In the genomic region with DNA sequence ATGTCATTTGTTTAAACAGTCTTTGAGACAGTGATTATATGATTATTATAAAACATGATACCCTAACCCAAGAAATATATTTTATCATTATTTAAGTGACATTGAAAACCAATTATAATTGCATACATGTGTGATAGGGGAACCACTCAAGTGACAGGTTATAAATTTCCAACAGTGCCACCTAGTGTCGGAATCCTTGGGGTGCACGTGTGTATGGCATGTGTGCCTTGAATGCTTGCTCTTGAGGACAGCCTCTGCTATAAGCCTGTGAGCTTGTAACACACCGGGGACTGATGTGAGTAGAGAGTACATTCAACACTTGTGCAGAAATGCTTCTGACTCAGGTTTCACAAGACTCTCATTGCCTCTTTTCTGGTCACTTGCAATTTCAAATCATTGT, we compare ENCODE assay signal across 9 mouse cellular contexts.
A peak's percentile ranks its signal among the peaks of the same experiment; 100 is the strongest.
DNase-seq lines count a peak whose midpoint lies in the region; ATAC-seq and TF ChIP-seq lines count a peak whose summit lies in the region.
"Had no signal": no experiment of that assay in that cellular context is flagged by ENCODE, and none has a peak within 500 bp of the region (broad histone marks: within the 10 kb centered on the region; RNA-seq: fewer than 3 reads in every experiment).

No protein-coding gene starts in this region.

- H3K27me3 ChIP-seq in kidney, postnatal 0 days (ENCODE audit: insufficient read depth, low read length), result no peaks in the 10 kb centered on the region
- H3K27me3 ChIP-seq in limb, embryonic 13.5 days, result no peaks in the 10 kb centered on the region
- H3K27me3 ChIP-seq in midbrain, postnatal 0 days (ENCODE audit: insufficient read depth, low read length), result no peaks in the 10 kb centered on the region

- no peaks in the 10 kb centered on the region for H3K9me3 ChIP-seq in kidney, postnatal 0 days (replicated peaks; ENCODE audit: low read length)
- H3K9me3 ChIP-seq in limb, embryonic 13.5 days, result no peaks in the 10 kb centered on the region
- H3K9me3 ChIP-seq in midbrain, postnatal 0 days (ENCODE audit: low read length), result no peaks in the 10 kb centered on the region

- WGBS in kidney, postnatal 0 days, result 27% methylated on average over 3 of the region's 3 CpGs
- WGBS in limb, embryonic 13.5 days, result 18% methylated on average over 3 of the region's 3 CpGs
- WGBS in midbrain, postnatal 0 days, result 18% methylated on average over 3 of the region's 3 CpGs

- H3K27ac ChIP-seq in kidney, postnatal 0 days, result no peak overlapping the region
- no peak overlapping the region for H3K27ac ChIP-seq in limb, embryonic 13.5 days
- H3K27ac ChIP-seq in midbrain, postnatal 0 days (ENCODE audit: low read depth, low read length), result no peak overlapping the region

- peak; percentile 74 for TF ChIP-seq CTCF in kidney, postnatal 0 days (IDR thresholded peaks at IDR 0.05; ENCODE audit: low read depth)
- peak; percentile 66 for TF ChIP-seq CTCF in midbrain, postnatal 0 days (IDR thresholded peaks at IDR 0.05)

- peak; percentile 19 to 21 for DNase-seq in urinary bladder, adult 18-20 months (ENCODE audit: low spot score in 2 of 2)
- no peak for DNase-seq in urinary bladder, postnatal 4 days (ENCODE audit: low spot score in 2 of 2)
- DNase-seq in cerebellum, adult 9-10 months, result peak; percentile 17
- DNase-seq in frontal cortex, postnatal 10 days (ENCODE audit: low spot score in 2 of 2), result peak; percentile 8 to 31
- DNase-seq in kidney, postnatal 0 days (ENCODE audit: low spot score), result peak; percentile 44
- DNase-seq in midbrain, postnatal 0 days (ENCODE audit: low spot score), result peak; percentile 63
- DNase-seq in thymus, postnatal 0 days (ENCODE audit: low spot score), result peak; percentile 46

- H3K9ac ChIP-seq in kidney, postnatal 0 days (ENCODE audit: low read depth, low read length), result no peak overlapping the region
- no peak overlapping the region for H3K9ac ChIP-seq in limb, embryonic 13.5 days
- no peak overlapping the region for H3K9ac ChIP-seq in midbrain, postnatal 0 days (replicated peaks; ENCODE audit: low read length, poor library complexity, severe bottlenecking)

- no peaks in the 10 kb centered on the region for H3K4me1 ChIP-seq in kidney, postnatal 0 days (replicated peaks; ENCODE audit: insufficient read depth, low read length)
- 0 out of 2 replicates have a peak, but pooled peaks cover 3% of the 10 kb centered on the region for H3K4me1 ChIP-seq in limb, embryonic 13.5 days
- H3K4me1 ChIP-seq in midbrain, postnatal 0 days (ENCODE audit: insufficient read depth, low read length), result no peaks in the 10 kb centered on the region

- H3K36me3 ChIP-seq in kidney, postnatal 0 days (ENCODE audit: insufficient read depth, low read length), result no peaks in the 10 kb centered on the region
- H3K36me3 ChIP-seq in limb, embryonic 13.5 days, result no peaks in the 10 kb centered on the region
- no peaks in the 10 kb centered on the region for H3K36me3 ChIP-seq in midbrain, postnatal 0 days (ENCODE audit: insufficient read depth, low read length)

- H3K4me3 ChIP-seq in kidney, postnatal 0 days (replicated peaks; ENCODE audit: low read depth, low read length), result no peak overlapping the region
- no peak overlapping the region for H3K4me3 ChIP-seq in limb, embryonic 13.5 days
- H3K4me3 ChIP-seq in midbrain, postnatal 0 days (ENCODE audit: low read depth, low read length), result no peak overlapping the region
- H3K4me3 ChIP-seq: erythroblast, embryonic 14.5 days had no signal

- no peak overlapping the region for H3K4me2 ChIP-seq in kidney, postnatal 0 days (ENCODE audit: low read length)
- H3K4me2 ChIP-seq in limb, embryonic 13.5 days (replicated peaks), result no peak overlapping the region
- no peak overlapping the region for H3K4me2 ChIP-seq in midbrain, postnatal 0 days (ENCODE audit: low read depth, low read length, poor library complexity, severe bottlenecking)

- peak; percentile 61; the same call in 1 of the 2 replicates for ATAC-seq in kidney, postnatal 0 days (replicated peaks; ENCODE audit: low FRiP score, low read depth)
- peak; percentile 67; the same call in 1 of the 2 replicates for ATAC-seq in limb, embryonic 13.5 days (ENCODE audit: low FRiP score, low read depth)
- no peak; the same call in 1 of the 2 replicates for ATAC-seq in midbrain, postnatal 0 days (ENCODE audit: low FRiP score)

Comparison
In these comparisons a context has a peak if more than half of its experiments do, and no peak if none do; other contexts are left out.
1. DNase-seq: peak in urinary bladder, adult 18-20 months (2 of 2), cerebellum, adult 9-10 months (single experiment), frontal cortex, postnatal 10 days (2 of 2), kidney, postnatal 0 days (single experiment), midbrain, postnatal 0 days (single experiment) and thymus, postnatal 0 days (single experiment); none in urinary bladder, postnatal 4 days (0 of 2).